7 mouse cellular contexts compared by ENCODE assay signal in the genomic region with DNA sequence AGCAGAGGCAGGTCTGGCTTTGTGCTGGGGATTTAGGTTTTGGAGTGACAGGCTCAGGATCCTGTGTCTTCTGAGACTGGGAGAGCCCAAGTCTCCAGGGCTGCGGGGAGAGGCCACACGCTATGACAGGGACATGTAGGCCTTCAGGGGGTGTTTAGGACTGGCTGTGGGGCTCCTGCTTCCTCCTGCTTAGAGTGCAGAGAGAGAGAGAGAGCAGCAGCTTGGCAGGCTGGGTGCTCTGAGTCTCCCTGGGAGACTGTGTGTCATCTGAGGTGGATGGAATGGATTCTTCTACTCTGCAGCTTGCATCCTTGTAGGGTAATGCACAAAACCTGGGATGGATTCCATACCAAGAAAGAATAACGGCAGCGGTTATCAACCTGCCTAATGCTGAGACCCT.
DNase-seq lines count a peak whose midpoint lies in the region; ATAC-seq and TF ChIP-seq lines count a peak whose summit lies in the region.

No protein-coding gene starts in this region.

- H3K9ac ChIP-seq in forebrain, postnatal 0 days: peak overlapping the region; percentile 56
- H3K9ac ChIP-seq in midbrain, embryonic 11.5 days (ENCODE audit: low read length): peak overlapping the region; percentile 61
- peak overlapping the region; percentile 47; the same call in 1 of the 2 replicates for H3K9ac ChIP-seq in stomach, embryonic 16.5 days (ENCODE audit: low read length)

- DNase-seq in adrenal gland, postnatal 10 days: peak; percentile 47
- DNase-seq in cerebellum, adult 2 months: peak; percentile 81 to 88
- DNase-seq in forebrain, postnatal 0 days: peak; percentile 93
- peak; percentile 54 to 76 for DNase-seq in layer of hippocampus, postnatal 14 days (ENCODE audit: low spot score in 2 of 2)
- DNase-seq in midbrain, embryonic 11.5 days (ENCODE audit: low spot score, missing footprints): peak; percentile 98

- ATAC-seq in forebrain, postnatal 0 days: peak; percentile 77
- ATAC-seq in hematopoietic stem cell, adult 5-6 weeks (replicated peaks in 1 of 2; ENCODE audit: insufficient read depth in 1 of 2, low FRiP score in 2 of 2, low TSS enrichment in 1 of 2, low read depth in 1 of 2, poor library complexity in 2 of 2, severe bottlenecking in 2 of 2): peak; percentile 25 to 46; a peak in 3 of 4 replicates
- ATAC-seq in midbrain, embryonic 11.5 days (ENCODE audit: low FRiP score): peak; percentile 59
- peak; percentile 69; the same call in 1 of the 2 replicates for ATAC-seq in stomach, embryonic 16.5 days (ENCODE audit: insufficient read depth, low FRiP score)

- H3K4me1 ChIP-seq in cerebellum, adult 2 months (ENCODE audit: control insufficient read depth, insufficient read depth, low read length): peaks cover 30% of the 10 kb centered on the region
- peaks cover 25% of the 10 kb centered on the region for H3K4me1 ChIP-seq in forebrain, postnatal 0 days (ENCODE audit: insufficient read depth)
- peaks cover 49% of the 10 kb centered on the region for H3K4me1 ChIP-seq in midbrain, embryonic 11.5 days (ENCODE audit: control insufficient read depth, insufficient read depth, low read length)
- peaks cover 42% of the 10 kb centered on the region for H3K4me1 ChIP-seq in stomach, embryonic 16.5 days (ENCODE audit: control insufficient read depth, insufficient read depth, low read length)

- TF ChIP-seq POLR2A in cerebellum, adult 2 months (IDR thresholded peaks at IDR 0.05; ENCODE audit: borderline replicate concordance, insufficient read depth, low read length): peak; percentile 86; the same call in 1 of the 2 replicates

- peak overlapping the region; percentile 53 for H3K4me2 ChIP-seq in forebrain, postnatal 0 days (ENCODE audit: low read depth)
- peak overlapping the region; percentile 45 for H3K4me2 ChIP-seq in midbrain, embryonic 11.5 days
- H3K4me2 ChIP-seq in stomach, embryonic 16.5 days (ENCODE audit: low read depth, low read length): peak overlapping the region; percentile 32

- TF ChIP-seq CTCF in cerebellum, adult 2 months (IDR thresholded peaks at IDR 0.05; ENCODE audit: borderline replicate concordance, insufficient read depth, low read depth, low read length): no peak
- no peak for TF ChIP-seq CTCF in forebrain, postnatal 0 days (IDR thresholded peaks at IDR 0.05; ENCODE audit: low read depth)

- H3K9me3 ChIP-seq in forebrain, postnatal 0 days (ENCODE audit: low read length): no peaks in the 10 kb centered on the region
- no peaks in the 10 kb centered on the region for H3K9me3 ChIP-seq in midbrain, embryonic 11.5 days (ENCODE audit: control insufficient read depth, low read length)
- H3K9me3 ChIP-seq in stomach, embryonic 16.5 days (replicated peaks; ENCODE audit: control insufficient read depth, low read length): no peaks in the 10 kb centered on the region

- no peaks in the 10 kb centered on the region for H3K27me3 ChIP-seq in cerebellum, adult 2 months (ENCODE audit: control insufficient read depth, insufficient read depth, low read length)
- no peaks in the 10 kb centered on the region for H3K27me3 ChIP-seq in forebrain, postnatal 0 days (ENCODE audit: insufficient read depth, low read length)
- H3K27me3 ChIP-seq in midbrain, embryonic 11.5 days (ENCODE audit: control insufficient read depth, insufficient read depth, low read length): peaks cover 4% of the 10 kb centered on the region; the same call in 1 of the 2 replicates
- peaks cover 3% of the 10 kb centered on the region; the same call in 1 of the 2 replicates for H3K27me3 ChIP-seq in stomach, embryonic 16.5 days (ENCODE audit: control insufficient read depth, insufficient read depth, low read length)

- H3K27ac ChIP-seq in cerebellum, adult 2 months (ENCODE audit: insufficient read depth, low read length): peak overlapping the region; percentile 99
- H3K27ac ChIP-seq in forebrain, postnatal 0 days (ENCODE audit: low read depth, low read length): peak overlapping the region; percentile 99
- H3K27ac ChIP-seq in midbrain, embryonic 11.5 days (ENCODE audit: low read depth, low read length): peak overlapping the region; percentile 98
- peak overlapping the region; percentile 88 for H3K27ac ChIP-seq in stomach, embryonic 16.5 days (ENCODE audit: low read length)

- H3K36me3 ChIP-seq in forebrain, postnatal 0 days (ENCODE audit: insufficient read depth): no peaks in the 10 kb centered on the region
- H3K36me3 ChIP-seq in midbrain, embryonic 11.5 days (ENCODE audit: control insufficient read depth, insufficient read depth, low read length): no peaks in the 10 kb centered on the region
- H3K36me3 ChIP-seq in stomach, embryonic 16.5 days (ENCODE audit: control insufficient read depth, insufficient read depth, low read length): no peaks in the 10 kb centered on the region

- peak overlapping the region; percentile 57 for H3K4me3 ChIP-seq in cerebellum, adult 2 months (replicated peaks; ENCODE audit: insufficient read depth, low read depth, low read length)
- H3K4me3 ChIP-seq in forebrain, postnatal 0 days (ENCODE audit: low read depth, low read length): peak overlapping the region; percentile 26
- peak overlapping the region; percentile 23; the same call in 1 of the 2 replicates for H3K4me3 ChIP-seq in midbrain, embryonic 11.5 days (ENCODE audit: low read depth, low read length)
- H3K4me3 ChIP-seq in stomach, embryonic 16.5 days (replicated peaks; ENCODE audit: low read length): peak overlapping the region; percentile 4; the same call in 1 of the 2 replicates

- 0% methylated on average over 4 of the region's 4 CpGs for WGBS in cerebellum, adult 2 months
- 4% methylated on average over 4 of the region's 4 CpGs for WGBS in forebrain, postnatal 0 days
- 8% methylated on average over 4 of the region's 4 CpGs for WGBS in midbrain, embryonic 11.5 days
- WGBS in stomach, embryonic 16.5 days: 16% methylated on average over 4 of the region's 4 CpGs

Comparison
In these comparisons a context has a peak if more than half of its experiments do, and no peak if none do; other contexts are left out.
1. Peak in every context shown above with its lines: DNase-seq, ATAC-seq, H3K4me3 ChIP-seq and H3K27ac ChIP-seq.
2. DNase-seq: peak in every context shown above with its lines; median percentile 98 in midbrain, embryonic 11.5 days; 93 in forebrain, postnatal 0 days; 84 in cerebellum, adult 2 months; 65 in layer of hippocampus, postnatal 14 days; 47 in adrenal gland, postnatal 10 days.
3. H3K4me3 ChIP-seq: peak in every context shown above with its lines; median percentile 57 in cerebellum, adult 2 months; 26 in forebrain, postnatal 0 days; 23 in midbrain, embryonic 11.5 days; 4 in stomach, embryonic 16.5 days.